Mouse (Mus musculus) yolk sac, embryonic 10.5 days (tissue): ENCODE results near the gene F8a.
"Not testable (repeated sequence)": the region's sequence is repeated elsewhere in the genome, so short reads cannot be mapped to it uniquely, and the experiment has no call there.

ENCODE experiments used
- DNase-seq: peaks from one replicate; pipeline ENCODE4 v3.0.0-alpha.2; 2017; ENCODE audit warnings: low spot score

Gene F8a

DNA sequence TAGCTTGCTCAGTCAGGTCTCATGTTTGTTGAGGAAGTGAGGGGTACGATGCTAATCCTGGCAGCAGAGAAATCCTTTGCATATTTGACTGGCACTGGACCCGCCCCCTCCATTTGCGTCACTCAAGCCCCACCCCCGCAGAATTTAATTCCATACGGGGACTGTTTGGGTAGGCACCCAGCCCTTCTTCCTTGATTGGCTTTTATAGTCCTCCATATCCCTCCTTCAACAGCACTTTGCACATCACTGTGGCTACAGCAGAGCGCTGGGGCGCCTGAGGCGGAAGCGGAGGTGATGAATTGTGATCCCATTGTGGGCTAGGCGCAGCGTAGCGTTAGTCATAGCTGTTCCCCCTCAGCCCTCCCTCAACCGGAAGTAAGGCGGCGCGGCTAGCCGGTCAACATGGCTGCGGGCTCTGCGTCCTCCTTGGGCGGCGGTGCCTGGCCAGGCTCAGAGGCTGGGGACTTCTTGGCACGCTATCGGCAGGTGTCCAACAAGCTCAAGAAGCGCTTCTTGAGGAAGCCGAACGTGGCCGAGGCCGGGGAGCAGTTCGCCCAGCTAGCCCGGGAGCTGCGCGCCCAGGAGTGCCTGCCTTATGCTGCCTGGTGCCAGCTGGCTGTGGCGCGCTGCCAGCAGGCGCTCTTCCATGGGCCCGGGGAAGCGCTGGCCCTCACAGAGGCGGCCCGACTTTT lies at the start of gene F8a:
Gene F8a (plus strand): TSS at position 378 of the 692 bp plus-strand sequence.
- DNase-seq, result peak; percentile 77

DNA sequence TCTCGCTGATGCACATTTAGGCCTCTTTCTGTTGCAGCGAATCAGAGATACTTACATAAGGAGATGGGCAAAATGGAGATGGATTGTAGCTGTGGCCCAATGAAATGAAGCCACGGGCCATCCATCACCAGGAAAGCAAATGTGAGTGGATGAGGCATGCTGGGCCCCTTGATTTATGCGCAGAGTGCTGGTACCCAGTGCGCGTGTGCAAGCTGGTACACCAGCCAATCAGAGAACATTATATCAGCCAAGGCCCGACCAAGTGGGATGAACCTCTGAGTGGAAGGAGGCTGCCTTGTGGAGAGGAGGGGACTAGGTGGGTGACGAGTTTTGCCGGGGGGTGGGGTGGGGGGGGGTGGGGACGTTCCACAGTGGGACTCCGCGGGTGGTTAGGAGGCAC lies 36.2 kb upstream of the F8a start, which contains the start of gene Xlr3b:
Gene Xlr3b (plus strand): TSS at position 274 of the 400 bp plus-strand sequence.
- DNase-seq, result peak; percentile 42

- DNase-seq, result not testable (repeated sequence)
Measured at GRCm38 (mm10) chrX:73213819-73214564, 14.1 kb upstream of the F8a start, which contains the start of gene Xlr4b. TSS of gene Xlr4b (plus strand) at chrX:73214333.

- DNase-seq, result no peak
Measured at GRCm38 (mm10) chrX:73225365-73225764, 2.7 kb upstream of the F8a start.

GRCm38 (mm10) chrX:73228606-73229214 lies 619 bp downstream of the F8a start:
- DNase-seq, result no peak

- no peak for DNase-seq
Measured at GRCm38 (mm10) chrX:73229288-73229687, 1.2 kb downstream of the F8a start.

DNA sequence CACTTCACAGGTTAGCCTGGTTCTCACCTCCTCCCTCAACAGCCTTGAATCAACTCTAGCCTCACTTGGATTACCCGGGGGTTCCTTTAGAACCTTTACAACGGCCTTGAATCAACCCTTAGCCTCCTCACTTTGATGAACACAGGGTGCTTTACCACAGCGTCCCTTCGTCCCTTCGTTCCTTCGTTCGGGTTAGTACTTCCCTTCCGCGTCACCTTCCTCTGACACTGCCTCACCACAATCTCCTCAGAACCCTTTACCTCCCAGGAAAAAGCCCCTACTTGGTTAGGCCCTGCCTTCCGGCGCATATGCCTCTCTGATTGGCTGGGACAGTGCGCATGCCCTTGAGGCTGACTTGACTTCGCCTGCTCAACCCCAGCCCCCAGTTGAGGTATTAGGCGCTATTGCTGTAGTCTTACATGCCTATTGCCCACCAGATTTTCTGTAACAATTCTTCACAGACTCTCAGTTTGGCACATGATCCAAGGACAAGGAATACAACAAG lies 14.8 kb downstream of the F8a start, which contains the start of gene Xlr4c:
Gene Xlr4c (minus strand): TSS at position 310 of the 505 bp plus-strand sequence.
- DNase-seq, result not testable (repeated sequence)

- not testable (repeated sequence) for DNase-seq
Measured at GRCm38 (mm10) chrX:73262428-73262827, 34.3 kb downstream of the F8a start.

DNA sequence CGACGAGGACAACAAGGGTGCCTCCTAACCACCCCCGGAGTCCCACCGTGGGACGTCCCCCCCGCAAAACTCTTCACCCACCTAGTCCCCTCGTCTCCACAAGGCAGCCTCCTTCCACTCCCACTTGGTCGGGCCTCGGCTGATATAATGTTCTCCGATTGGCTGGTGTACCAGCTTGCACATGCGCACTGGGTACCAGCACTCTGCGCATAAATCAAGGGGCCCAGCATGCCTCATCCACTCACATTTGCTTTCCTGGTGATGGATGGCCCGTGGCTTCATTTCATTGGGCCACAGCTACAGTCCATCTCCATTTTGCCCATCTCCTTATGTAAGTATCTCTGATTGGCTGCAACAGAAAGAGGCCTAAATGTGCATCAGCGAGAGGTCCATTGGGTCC lies 37.2 kb downstream of the F8a start, which contains the start of gene Xlr3c:
Gene Xlr3c (minus strand): TSS at position 121 of the 400 bp plus-strand sequence.
- not testable (repeated sequence) for DNase-seq
